Mouse (Mus musculus): ENCODE results near the gene Klhl7.

Klhl7 gene

DNA sequence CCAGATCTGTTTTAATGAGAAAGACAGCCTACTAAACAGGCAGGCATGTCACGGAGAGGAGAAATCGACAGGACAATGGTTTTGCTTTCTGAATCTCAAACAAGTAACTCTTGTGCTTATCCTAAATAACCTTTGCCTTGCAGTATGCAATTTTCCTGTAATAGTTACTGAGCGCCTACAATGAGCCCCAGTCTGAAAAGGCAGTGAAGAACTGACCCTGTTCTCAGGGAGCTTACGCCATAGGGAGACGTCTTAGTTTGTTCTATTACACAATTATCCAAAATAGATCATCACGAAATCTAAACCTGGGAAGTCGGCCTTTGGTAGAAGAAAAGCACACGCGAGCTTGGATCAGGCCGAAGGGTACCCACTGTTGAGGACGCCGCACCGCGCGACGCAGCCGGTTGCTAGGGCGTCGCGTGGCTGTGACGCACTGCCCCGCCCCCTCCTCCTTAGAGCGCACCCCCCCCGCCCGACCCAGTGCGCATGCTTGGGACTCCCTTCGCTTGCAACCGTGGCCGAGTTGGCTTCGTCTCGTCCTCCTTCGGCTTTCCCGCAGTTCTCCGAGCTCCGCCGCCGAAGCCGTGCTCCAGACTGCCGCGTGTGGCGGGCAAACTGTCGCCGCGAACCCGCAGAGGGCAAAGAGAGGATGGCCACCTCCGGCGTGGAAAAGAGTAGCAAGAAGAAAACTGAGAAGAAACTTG is at the start of gene Klhl7:
Gene Klhl7, plus strand, starts transcription at position 500 of the 704 bp plus-strand sequence.
- peak; percentile 84 for DNase-seq (ENCODE audit: extremely low read depth, insufficient read length, low spot score)

DNA sequence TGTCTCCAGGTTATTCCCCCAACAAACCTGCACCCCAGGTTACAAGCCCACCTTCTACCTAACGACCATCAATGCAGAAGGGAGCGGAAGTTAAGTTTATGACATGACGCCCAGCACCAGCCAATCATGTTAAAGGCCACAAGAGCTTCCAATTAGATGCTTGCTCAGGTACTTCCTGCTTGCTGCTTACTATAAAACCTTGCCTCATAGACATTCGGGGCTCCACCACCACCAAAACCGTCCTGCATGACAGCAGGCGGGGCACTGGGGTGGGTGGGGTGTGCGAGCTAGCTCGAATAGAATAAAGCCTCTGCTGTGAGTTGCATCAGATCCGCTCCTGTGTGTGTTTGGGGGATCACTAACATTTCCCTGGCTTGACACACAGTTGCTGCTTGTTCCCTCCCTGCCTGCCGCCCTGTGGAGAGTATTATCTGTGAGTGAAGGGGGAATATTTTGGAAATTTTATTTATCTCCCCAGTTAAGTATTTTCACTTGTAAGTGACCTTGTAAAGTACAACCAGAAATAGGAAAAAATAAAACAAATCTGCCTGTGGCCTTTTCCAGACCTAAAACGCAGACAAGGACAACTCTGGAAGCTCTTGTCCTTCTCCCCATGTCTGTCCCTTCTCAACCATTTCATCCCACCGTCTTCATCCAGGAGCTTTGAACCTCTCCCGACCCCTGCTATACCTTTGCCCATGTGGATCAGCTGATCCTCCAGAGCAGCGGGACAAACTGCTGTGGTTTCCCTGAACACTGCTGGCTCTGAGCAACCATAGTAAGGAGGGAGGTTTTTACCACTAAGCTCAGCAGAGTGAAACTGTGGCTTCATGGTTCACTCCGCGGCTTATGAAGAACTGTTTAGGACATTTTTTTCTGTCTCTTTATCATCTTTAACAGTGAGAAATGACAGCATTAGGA is 48.4 kb upstream of the Klhl7 start:
- no peak for DNase-seq (ENCODE audit: extremely low read depth, insufficient read length, low spot score)

DNA sequence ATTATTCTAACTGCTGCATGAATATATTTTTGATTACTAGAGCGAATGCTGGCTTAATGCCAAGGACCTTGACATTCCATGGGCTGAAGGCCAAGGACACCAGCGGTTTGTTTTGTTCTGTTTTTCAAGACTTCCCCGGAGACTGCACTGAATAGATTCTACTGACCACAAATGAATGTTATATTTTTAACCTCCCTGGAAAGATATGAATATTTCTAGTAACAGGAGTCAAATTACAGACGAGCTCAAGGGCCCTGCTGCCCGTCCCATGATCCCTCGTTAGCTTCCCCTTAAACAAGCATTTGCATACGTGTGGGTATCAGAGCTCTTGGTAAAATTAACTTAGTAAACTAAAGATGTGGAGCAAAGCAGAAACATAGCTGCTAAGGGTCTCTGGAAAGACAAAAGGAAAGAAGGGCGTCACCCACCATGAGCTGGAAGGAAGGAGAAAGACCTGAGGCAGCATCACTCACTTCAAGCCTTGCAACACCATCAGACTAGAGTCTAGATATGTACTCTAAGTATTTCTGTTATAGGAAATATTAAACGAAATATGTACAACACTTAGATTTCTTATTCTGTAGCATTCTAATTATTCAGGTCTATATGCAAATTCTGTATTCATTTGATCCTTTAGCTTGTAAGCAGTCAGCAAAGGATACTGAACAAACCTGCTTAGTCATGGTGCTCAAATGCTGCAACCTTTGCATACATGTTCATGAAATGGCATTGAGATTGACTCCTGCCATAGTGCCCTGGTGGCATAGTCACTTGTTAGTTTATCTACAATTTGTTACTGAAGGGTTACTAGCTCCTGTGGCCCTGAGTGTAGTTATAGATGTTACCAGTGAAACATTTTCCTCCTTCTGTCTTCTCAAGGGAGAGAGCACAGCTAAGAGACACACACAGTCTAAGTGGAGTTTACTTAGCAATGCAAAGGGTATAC is 46.9 kb upstream of the Klhl7 start:
- no peak for DNase-seq (ENCODE audit: extremely low read depth, insufficient read length, low spot score)

DNA sequence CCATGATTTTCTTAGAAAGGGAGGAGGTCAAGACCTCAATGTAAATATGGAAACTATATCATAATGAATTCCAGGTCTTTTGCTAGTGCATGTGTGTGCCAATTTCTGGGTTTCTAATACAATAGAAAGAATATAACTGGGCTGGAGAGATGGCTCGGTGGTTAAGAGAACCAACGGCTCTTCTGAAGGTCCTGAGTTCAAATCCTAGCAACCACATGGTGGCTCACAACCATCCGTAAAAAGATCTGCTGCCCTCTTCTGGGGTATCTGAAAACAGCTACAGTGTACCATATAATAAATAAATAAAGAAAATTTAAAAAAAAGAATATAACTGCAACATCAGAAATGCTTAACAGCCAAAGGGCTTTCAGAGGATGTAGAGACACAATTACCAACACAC is 46.0 kb upstream of the Klhl7 start:
- no peak for DNase-seq (ENCODE audit: extremely low read depth, insufficient read length, low spot score)

DNA sequence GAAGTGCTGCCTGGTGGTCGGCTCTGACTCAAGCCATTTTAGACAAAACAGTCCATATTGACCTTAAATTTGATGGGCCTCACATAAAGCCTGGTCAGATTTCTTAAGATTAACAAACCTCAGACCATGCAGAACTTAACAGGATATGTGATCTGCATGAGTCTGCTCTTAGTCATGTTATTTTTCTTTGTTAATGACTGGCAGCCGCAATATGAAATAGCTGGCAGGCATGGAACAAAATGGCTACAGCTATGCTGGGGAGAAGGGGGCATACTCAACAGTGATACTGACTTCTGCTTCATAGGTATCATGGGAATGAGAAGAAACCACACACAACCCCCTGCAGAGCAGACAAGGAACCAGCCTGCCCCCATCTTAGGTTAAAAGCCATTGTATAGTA is 43.5 kb upstream of the Klhl7 start:
- DNase-seq (ENCODE audit: extremely low read depth, insufficient read length, low spot score): no peak

DNA sequence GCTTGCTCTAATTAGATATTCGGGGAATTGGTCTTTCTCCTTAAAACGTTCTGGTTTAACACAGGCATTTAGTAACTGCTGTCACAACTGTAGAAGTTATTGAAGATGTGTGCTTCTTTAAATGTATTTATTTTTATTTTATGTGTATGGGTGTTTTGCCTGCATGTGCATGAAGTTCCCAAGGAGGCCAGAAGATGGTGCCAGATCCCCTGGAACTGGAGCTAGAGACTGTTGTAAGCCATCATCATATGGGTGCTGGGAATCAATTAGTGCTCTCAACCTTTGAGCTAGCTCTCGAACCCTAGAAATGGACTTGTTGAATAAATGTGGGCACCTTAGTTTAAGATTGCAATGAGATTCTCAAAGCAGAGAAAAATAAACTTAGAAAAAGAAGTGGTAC is 42.8 kb upstream of the Klhl7 start:
- no peak for DNase-seq (ENCODE audit: extremely low read depth, insufficient read length, low spot score)

DNA sequence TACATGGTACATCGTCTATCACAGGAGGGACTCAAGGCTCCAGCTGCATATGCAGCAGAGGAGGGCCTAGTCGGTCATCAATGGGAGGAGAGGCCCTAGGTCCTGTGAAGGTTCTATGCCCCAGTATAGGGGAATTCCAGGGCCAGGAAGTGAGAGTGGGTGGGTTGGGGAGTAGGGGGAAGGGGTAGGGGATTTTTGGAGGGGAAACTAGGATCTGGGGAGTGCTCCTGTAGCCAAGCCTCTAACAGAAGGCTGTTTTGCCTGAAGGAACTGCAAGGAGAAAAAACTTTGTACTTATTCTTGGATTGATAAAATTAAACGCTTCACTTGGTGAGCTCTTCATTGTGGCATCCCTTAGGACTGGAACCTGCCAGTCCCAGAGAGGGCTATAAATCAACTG is 39.5 kb upstream of the Klhl7 start:
- DNase-seq (ENCODE audit: extremely low read depth, insufficient read length, low spot score): no peak

DNA sequence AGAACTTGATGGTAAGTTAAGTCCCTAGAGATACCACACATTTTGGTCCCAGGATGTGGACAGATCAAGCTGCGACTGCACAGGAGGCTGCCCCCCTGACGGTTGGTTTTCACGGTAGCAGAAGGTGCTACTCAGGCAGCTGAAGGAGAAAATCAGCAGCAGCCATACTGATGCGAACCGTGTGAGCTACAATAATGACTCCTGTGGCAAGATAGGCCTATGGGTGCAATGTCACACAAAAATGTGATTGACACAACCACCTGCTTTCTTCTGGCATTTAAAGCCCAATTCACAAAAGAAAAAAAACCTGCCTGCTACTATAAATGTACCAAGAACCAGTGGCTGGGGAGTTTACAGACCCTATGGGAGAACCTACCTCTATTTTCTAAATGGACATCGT is 37.4 kb upstream of the Klhl7 start:
- DNase-seq (ENCODE audit: extremely low read depth, insufficient read length, low spot score): no peak

DNA sequence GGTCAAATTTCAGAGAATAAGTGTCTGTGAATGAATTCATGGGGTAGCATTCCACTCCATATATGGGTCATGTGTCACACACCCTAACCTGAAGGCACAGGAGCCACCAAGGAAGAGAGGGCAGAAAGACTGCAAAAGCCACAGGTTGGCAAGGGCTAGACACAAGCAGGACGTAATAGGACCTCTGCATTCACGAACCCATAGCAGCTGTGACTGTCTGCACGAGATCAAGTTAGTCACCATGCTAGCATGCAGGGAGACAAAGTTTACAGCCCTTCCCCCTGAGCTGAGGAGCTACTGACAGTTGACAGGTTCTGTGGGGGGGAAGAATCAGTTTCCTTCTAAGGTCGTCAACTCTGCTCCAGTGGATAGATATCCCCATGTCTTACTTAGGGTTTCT is 36.9 kb upstream of the Klhl7 start:
- no peak for DNase-seq (ENCODE audit: extremely low read depth, insufficient read length, low spot score)

DNA sequence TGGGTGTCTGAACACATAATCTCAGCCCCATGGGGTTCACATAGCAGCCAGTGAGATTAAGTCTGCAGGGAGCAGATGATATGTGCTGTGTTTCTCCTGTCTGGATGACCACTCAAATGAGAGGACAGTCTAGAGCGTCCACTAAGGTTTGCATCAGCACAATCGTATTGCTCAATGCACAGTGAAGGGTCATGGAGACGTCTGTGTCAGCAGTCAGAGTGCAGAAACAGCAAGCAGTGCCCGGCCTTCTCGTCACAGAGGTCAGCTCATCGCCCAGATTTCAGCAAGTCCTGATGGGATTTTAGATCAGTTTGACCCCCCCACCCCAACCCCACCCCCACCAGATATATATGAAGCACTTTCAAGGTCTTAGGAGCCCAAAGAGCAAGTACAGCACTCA is 31.4 kb upstream of the Klhl7 start:
- DNase-seq (ENCODE audit: extremely low read depth, insufficient read length, low spot score): no peak

DNA sequence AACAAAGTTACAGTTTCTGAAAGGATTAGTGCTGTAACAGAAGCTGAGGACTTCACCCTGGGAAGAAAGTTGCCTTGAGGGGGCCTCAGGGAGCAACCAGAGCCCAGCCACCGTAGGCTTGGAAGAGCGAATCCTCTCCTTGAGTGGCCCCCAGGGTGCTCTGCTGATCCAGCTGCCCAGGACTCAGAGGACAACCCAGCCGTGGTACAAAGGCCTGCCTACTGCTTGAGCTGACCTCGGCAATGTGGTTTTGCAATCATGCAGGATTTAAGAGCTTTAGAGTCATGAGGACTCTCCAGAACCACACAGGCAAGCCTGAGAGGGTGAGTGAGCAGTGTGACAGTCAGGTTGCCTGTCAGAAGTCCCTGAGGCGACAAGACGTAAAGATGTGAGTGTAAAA is 28.4 kb upstream of the Klhl7 start:
- no peak for DNase-seq (ENCODE audit: extremely low read depth, insufficient read length, low spot score)

DNA sequence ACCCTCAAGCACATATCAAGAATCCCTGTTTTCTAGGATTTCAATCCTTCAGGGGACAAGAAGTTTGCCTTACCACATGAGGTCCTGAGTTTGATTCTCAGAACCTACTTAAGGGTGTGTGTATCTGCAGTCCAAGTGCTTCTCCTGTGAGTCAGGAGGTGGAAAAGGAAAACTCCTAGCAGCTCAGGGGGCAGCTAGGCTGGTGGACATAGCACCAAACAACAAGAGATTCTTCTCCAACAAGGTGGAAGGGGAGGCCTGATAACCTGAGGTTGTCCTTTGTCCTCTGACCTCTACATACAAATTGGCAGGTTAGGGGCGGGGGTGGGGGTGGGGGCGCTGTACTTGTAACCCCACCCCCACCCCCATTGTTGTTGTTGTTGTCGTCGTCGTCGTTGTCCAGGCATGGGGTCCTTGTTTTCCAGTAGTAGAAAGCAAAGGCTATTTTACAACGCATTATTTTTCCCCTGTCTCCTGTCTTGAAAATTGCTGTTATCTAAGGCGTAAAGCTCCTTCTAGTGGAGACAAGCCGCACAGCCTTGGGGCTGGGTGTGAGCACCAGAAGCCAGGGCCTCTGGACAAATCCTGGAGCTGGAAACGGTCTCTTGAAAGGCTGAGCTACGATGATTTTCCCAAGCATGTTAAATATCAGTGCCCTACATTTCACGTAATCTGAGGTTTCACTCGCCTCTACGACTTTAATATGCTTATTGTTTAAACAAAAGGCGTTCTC is 23.3 kb upstream of the Klhl7 start:
- peak; percentile 32 for DNase-seq (ENCODE audit: extremely low read depth, insufficient read length, low spot score)

DNA sequence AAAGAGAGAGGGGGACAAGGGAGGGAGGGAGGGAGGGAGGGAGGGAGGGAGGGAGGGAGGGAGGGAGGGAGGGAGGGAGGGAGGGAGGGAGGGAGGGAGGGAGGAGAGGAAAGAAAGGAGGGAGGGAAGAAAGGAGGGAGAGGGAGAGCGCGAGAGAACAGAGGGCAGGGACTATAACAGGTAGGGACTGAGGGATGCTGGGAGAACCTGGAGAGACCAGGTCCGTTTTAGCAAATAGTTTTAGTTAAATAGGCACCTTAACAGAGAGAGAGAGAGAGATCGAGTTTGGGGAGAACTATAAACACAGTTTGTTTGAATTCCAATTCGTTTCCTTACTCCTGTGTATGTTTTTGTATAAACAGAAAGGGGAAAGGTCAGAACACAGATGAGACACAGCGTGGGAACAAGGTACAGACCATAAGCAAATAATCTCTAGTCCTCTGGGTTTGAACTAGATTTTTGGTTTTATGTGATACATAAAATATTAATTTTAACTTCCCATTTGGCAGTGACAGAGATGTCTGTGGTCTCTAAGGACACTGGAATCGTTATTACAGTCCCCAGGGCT is 22.6 kb upstream of the Klhl7 start:
- no peak for DNase-seq (ENCODE audit: extremely low read depth, insufficient read length, low spot score)

DNA sequence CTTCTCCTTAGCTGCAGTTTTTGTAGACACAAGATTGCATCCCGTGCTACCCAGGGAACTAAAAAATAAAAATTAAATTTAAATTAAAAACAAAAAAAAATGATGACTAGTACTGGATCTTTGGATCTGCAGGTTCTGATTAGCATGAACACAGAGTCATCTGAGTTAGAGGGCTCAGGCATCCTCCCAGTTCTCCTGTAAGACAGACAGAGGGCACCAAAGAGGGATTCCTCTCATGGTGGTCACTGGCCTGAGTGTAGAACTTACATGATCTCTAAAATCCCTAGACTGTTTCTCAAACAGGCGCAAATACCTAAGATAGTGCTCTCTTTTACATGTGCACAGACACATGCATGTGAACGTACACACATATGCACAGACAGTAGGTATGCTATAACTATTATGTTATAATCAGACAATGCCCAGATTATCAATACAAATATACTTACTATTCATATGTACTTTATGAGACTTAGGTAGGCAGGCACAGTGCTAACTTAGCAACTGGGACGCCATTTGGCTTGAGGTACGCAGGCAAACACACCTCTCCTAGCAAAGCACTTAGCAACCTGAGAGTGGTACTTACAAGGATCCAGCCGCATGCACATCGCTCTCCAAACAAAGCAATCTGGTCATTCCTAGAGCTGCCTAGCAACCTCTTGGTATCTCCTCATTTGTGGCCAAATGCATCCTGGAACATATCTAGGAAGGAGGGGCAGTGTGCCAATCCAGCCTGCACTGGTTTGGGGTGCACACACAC is 21.8 kb upstream of the Klhl7 start:
- no peak for DNase-seq (ENCODE audit: extremely low read depth, insufficient read length, low spot score)

DNA sequence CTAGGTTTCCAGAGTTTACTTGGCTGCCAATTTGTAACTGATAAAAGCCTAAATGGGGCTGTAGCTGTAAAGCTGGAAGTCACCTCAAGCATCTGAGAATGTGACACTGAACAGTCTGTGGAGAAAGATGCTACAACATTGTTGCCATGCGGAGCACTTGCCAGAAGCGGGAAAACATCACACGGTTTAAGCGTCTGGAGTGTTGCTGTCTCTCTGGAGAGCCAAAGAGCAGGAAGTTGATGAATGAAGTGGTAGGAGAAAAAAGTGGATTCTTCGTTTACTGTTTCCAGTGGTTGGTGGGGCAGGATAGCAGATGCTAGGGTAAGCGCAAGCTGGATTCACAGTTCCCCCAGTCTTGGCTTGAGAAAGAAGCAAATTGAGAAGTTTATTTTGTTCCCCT is 19.6 kb upstream of the Klhl7 start:
- no peak for DNase-seq (ENCODE audit: extremely low read depth, insufficient read length, low spot score)

DNA sequence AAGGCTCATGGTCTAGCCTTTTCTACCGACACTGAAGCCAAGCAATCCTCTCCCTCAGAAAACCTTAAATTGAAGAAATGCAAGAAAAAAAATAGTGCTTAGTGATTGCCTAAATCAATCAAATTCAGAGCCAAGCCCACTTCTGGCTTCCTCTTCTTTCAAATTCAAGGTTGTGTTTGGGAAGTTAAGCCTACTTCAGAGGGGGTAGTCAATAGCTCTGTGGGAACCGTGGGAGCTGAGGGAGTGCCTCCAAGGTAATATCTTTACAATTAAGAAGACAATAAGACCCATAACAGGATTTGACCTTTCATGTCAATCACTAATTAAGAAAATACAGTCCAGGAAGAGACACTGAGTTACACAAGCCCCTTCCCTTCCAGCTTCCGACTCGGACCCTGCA is 15.6 kb upstream of the Klhl7 start:
- no peak for DNase-seq (ENCODE audit: extremely low read depth, insufficient read length, low spot score)

DNA sequence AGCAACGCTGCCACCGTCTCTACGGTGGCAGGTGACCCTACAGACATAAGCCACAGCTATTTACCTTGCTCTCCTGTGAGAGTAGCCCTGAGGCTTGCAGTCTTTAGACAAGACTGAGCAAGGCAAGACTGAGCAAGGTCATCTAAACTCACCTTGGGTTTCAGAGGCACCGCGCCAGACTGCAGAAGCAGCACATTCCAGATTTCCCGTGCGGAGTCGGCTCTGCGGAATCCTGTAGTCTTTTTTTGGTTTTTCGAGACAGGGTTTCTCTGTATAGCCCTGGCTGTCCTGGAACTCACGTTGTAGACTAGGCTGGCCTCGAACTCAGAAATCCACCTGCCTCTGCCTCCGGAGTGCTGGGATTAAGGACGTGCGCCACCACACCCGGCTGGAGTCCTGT is 14.2 kb upstream of the Klhl7 start:
- no peak for DNase-seq (ENCODE audit: extremely low read depth, insufficient read length, low spot score)

DNA sequence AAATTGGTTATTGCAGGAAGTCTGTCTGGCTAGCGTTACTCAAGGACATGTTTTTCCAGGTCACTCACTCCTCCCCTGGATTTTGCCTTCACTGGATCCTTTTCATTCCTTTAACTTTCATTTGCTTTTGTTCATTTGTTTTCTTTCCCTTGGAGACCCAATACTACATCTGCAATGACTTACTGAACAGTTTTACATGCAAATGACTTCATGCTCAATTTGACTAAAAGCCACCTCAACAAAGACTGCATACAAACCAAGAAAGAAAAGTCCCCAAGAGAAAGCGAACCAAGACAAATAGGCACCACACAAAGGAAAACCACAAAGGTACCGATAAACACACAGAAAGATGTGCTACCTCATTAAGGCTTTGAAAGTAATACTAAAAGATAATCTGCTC is 13.5 kb upstream of the Klhl7 start:
- DNase-seq (ENCODE audit: extremely low read depth, insufficient read length, low spot score): no peak

DNA sequence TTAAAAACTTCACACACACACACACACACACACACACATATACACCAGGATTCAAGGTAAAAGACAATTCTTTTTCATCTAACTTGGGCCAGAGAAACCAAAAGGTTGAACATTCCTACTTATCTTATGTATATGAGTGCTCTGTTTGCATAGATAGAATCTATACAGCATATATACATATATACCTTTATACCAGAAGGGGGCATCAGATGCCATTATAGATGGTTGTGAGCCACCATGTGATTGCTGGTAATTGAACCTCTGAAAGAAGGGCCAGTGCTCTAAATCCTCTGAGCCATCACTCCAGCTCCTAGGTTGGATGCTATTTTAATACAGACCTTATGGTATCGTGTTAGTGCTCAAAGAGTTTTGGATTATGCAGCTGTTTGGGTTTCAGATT is 12.0 kb upstream of the Klhl7 start:
- DNase-seq (ENCODE audit: extremely low read depth, insufficient read length, low spot score): no peak
